Mouse (Mus musculus): ENCODE data around the gene 4932415D10Rik.

GRCm38 (mm10) chr10:82361911-82362310, 45.5 kb upstream of the 4932415D10Rik start:
- TF ChIP-seq CTCF (IDR thresholded peaks at IDR 0.05; ENCODE audit: insufficient read depth, low read depth, low read length) (no peak), POLR2A (IDR thresholded peaks at IDR 0.05; ENCODE audit: insufficient read depth, low read depth, low read length) (no peak)
